Mouse (Mus musculus) MEL (cell line): Measurements from ENCODE around the gene Spata31d1a.

Source experiments
- CHD2 ChIP-seq: IDR thresholded peaks from 2 replicates; pipeline ENCODE4 v1.6.1; 2011; ENCODE audit warnings: low read length, improper control_type of control experiment
- CTCF ChIP-seq, 3 experiments: IDR thresholded peaks in 2 of 3; conservative IDR thresholded peaks in 1 of 3; 2 replicates each; pipeline ENCODE4 v1.5.1; 2011 to 2012; ENCODE audit warnings: low read length in 3 of 3, low read depth in 2 of 3, mild to moderate bottlenecking in 2 of 3, improper control_type of control experiment in 1 of 3, inconsistent platforms in 1 of 3, mixed read lengths in 1 of 3, moderate library complexity in 1 of 3; ENCODE audit not compliant: control insufficient read depth in 1 of 3, insufficient read depth in 1 of 3, poor library complexity in 1 of 3, severe bottlenecking in 1 of 3
- NRF1 ChIP-seq: IDR thresholded peaks from 2 replicates; pipeline ENCODE4 v1.6.1; 2014; ENCODE audit warnings: low read depth, mild to moderate bottlenecking, inconsistent platforms, low read length, improper control_type of control experiment, moderate library complexity; ENCODE audit not compliant: poor library complexity, insufficient read depth, severe bottlenecking
- POLR2A ChIP-seq, 2 experiments: IDR thresholded peaks; 2 replicates each; pipeline ENCODE4 v1.6.1; 2011 to 2012; ENCODE audit warnings: low read length in 2 of 2, mild to moderate bottlenecking in 2 of 2, control low read depth in 1 of 2, improper control_type of control experiment in 1 of 2, low read depth in 1 of 2, moderate library complexity in 1 of 2; ENCODE audit not compliant: control insufficient read depth in 1 of 2, insufficient read depth in 1 of 2, poor library complexity in 1 of 2
- POLR2AphosphoS2 ChIP-seq: IDR thresholded peaks from 2 replicates; pipeline ENCODE4 v1.6.1; 2011; ENCODE audit warnings: low read length, improper control_type of control experiment
- SIN3A ChIP-seq: IDR thresholded peaks from 2 replicates; pipeline ENCODE4 v1.6.1; 2012; ENCODE audit warnings: low read length, improper control_type of control experiment, inconsistent platforms

DNA sequence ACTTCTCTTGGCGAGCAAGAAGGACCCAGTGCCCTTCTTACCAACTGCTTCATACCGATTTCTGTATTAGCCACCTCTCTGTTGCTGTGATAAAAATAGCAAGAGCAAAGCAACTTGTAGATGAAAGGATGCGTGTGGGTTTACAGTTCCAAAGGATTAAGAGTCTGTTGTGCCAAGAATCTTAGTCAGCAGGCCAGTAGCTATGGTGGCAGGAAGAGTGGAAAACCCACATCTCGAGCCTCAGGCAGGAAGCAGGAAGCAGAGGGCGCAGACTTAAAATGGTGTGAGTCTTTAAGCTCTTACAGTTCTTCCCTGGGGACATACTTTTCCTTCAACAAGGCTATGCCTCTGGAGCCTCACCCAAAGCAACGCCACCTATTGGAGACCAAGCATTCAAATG, 35.3 kb upstream of the Spata31d1a start:
- TF ChIP-seq CTCF (IDR thresholded peaks at IDR 0.05 in 2 of 3, conservative IDR thresholded peaks at IDR 0.05 in 1 of 3; ENCODE audit: control insufficient read depth in 1 of 3, insufficient read depth in 1 of 3, low read depth in 2 of 3, low read length in 3 of 3, poor library complexity in 1 of 3, severe bottlenecking in 1 of 3): no peak
- TF ChIP-seq SIN3A: no peak
- no peak for TF ChIP-seq POLR2AphosphoS2
- TF ChIP-seq POLR2A (IDR thresholded peaks at IDR 0.05; ENCODE audit: control insufficient read depth in 1 of 2, insufficient read depth in 1 of 2, low read depth in 1 of 2, low read length in 2 of 2, poor library complexity in 1 of 2): no peak
- no peak for TF ChIP-seq CHD2
- TF ChIP-seq NRF1: no peak
